Mouse (Mus musculus) lung, postnatal 10 days (tissue): ENCODE results near the gene Tmem222.

Experiments
- DNase-seq: peaks from one replicate; pipeline ENCODE4 v3.0.0; 2021

The Tmem222 gene

GRCm38 (mm10) chr4:133277104-133278026, at the start of gene Tmem222:
TSS of gene Tmem222 (minus strand) at chr4:133277792.
- peak; percentile 97 for DNase-seq

DNA sequence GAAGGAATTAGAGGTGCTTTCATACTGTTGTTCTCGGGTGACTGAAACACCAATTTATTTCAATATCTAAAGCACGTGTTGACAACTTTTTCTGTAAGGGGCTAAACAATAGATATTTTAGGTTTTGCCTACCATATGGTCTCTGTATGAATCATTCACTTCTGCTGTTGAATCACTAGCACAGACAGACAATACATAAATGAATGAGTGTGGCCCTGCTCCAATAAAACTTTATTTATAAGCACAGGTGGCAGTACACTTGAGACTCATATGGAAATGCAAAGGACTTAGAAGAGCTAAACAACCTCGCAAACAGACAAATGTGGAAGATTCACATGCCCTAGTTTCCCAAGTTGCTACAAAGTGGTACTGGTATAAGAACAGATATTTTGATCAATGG, 42.1 kb upstream of the Tmem222 start:
- DNase-seq, result no peak

GRCm38 (mm10) chr4:133315991-133316390, 38.4 kb upstream of the Tmem222 start:
- DNase-seq, result no peak

DNA sequence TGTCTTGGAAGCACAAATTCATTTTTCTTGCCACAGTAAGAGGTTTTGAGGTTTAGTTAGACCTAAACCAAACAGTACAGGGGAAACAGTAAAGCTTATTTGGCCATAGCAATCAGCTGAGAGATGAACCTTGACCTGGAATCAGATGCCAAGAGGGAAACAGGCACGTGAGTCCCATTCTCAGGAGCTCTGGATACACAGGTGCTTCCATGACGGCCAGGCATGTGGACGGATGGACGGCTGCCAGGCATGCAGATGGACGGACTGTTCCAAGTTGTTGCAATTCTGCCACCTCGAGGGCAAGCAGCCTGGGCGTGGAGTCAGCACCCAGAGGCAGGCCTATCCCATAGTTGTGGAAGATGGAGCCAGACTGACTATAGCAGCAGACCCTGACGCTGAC, 37.3 kb upstream of the Tmem222 start:
- DNase-seq, result peak; percentile 58

DNA sequence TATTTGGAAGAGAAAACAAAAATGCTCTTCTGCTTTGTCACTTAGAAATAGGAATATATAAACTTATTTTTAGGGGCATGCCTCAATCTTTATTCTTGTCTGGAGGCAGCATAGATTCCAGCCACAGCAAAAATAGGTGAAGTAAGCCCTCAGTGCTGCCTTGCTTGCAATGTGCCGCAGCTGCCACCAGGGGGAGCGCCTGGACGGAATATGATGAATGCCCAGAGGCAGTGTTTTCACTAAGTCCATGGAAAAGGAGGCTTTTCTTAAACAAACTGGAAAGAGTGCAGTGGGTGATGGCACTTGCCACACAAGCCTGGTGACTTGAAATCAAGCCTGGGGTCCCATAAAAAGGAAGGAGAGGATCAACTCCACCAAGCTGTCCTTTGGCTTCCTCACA, 32.4 kb upstream of the Tmem222 start:
- peak; percentile 92 for DNase-seq

- peak; percentile 72 for DNase-seq
Observed at GRCm38 (mm10) chr4:133307331-133307730, 29.7 kb upstream of the Tmem222 start.

DNA sequence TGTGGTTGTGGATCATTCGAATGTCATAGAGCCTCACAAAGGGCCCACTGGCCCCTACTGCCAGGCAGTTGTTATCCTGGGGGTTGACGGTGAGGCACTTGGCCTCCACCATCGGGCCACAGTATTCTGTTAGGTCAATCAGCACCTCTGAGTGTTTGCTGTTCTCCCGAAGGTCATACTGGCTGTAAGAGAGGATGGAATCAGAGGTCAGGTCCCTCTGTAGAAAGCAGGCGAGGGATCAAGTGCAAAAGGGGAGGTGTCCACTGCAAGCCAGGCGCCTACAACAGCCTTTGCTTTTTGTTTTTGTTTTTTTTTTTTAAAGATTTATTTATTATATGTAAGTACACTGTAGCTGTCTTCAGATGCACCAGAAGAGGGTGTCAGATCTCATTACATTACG, 28.2 kb upstream of the Tmem222 start:
- DNase-seq, result no peak

DNA sequence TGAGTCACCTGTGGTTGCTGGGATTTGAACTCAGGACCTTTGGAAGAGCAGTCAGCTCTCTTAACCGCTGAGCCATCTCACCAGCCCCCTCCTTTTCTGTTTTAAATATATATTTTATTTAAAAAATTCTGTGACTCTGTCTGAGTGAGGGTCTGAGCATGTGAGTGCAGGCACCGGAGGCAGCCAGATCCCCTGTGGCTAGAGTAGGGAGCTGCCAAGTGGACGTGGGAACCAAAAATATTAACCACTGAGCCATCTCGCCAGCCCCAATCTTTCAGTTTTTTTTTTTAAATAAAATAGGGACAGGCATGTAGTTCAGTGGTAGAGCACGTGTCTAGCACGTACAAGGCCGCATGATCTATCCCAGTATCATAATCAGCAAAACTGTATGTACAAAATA, 27.2 kb upstream of the Tmem222 start:
- no peak for DNase-seq

- no peak for DNase-seq
Observed at GRCm38 (mm10) chr4:133302668-133303067, 25.1 kb upstream of the Tmem222 start.

DNA sequence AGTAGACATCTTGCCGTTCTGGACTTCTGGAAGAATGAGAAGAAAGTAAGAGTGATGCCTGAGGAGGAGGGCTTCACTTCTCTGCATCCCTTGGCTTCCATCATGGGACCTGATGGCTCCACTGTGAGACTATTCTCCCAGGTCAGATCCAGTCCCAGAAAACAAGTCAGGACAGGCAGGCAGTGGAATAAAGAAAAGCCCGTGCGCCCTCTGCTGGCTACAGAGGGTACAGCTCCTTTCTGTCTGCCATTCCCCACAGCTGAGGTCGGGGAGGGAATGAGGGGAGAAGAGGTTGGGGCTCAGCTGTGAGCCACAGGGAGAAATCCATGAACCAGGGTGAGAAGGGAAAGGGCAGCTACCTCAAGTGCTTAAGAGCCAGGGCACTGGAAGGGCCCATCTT, 24.2 kb upstream of the Tmem222 start:
- DNase-seq, result peak; percentile 74

- no peak for DNase-seq
Observed at GRCm38 (mm10) chr4:133300421-133300820, 22.8 kb upstream of the Tmem222 start.

DNA sequence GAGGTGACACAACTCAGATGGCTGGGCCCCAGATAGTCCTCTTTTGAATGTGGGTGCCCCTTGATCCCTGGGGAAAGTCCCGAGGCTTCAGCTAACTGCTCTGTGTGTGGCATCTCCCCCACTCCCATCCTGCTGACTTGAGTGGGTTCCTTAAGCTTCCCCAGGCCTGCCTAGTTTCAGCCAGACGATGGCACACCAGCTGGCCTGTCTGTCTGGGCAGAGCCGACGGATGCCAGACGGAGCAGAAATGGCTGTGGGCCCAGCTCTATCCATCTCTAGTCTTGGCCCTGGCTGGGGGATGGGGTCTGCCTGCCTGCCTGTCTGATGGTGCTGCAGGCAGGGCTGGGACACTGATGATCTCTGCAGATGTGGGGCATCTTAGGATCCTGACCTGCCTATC, 22.1 kb upstream of the Tmem222 start:
- no peak for DNase-seq

- peak; percentile 27 for DNase-seq
Observed at GRCm38 (mm10) chr4:133298516-133299365, 21.1 kb upstream of the Tmem222 start.

- DNase-seq, result peak; percentile 88
Observed at GRCm38 (mm10) chr4:133297801-133298238, 20.2 kb upstream of the Tmem222 start.

DNA sequence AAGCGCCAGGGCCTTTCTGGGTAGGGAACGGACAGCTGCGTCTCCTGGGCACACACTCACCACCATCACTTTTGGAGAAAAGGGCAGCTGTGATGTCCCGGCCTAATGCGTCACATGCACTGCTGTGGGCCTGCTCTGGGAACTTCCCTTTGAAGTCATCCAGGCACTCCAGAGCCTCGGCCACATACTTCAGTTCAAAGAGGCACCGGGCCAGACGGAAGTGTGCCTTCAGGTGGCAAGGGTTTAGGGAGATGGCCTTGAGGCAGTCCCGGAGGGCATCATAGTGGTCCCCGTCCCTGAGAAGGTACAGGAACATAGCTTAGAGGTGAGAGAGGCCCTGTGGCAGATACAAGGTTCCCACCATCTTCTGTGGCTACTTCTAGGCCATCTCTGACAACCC, 19.8 kb upstream of the Tmem222 start:
- DNase-seq, result no peak

DNA sequence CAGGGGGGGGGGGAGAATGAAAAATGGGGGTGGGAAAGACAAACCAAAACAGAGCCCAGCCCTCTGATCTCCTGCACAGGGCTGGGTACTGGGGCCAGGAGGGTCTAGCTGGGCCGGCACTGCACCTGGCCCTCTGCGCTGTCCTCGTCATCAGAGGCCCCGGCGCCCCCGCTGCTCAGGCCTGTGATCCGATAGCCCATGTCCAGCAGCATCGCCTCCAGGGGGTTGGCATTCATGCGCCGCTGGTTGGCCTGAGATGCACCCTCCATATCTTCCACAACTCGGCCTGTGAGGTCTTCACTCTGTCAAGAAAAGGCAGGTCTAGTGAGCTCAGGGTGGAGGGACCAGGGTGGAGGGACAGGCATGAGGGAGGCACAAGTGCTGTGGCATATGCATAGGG, 16.5 kb upstream of the Tmem222 start:
- no peak for DNase-seq

DNA sequence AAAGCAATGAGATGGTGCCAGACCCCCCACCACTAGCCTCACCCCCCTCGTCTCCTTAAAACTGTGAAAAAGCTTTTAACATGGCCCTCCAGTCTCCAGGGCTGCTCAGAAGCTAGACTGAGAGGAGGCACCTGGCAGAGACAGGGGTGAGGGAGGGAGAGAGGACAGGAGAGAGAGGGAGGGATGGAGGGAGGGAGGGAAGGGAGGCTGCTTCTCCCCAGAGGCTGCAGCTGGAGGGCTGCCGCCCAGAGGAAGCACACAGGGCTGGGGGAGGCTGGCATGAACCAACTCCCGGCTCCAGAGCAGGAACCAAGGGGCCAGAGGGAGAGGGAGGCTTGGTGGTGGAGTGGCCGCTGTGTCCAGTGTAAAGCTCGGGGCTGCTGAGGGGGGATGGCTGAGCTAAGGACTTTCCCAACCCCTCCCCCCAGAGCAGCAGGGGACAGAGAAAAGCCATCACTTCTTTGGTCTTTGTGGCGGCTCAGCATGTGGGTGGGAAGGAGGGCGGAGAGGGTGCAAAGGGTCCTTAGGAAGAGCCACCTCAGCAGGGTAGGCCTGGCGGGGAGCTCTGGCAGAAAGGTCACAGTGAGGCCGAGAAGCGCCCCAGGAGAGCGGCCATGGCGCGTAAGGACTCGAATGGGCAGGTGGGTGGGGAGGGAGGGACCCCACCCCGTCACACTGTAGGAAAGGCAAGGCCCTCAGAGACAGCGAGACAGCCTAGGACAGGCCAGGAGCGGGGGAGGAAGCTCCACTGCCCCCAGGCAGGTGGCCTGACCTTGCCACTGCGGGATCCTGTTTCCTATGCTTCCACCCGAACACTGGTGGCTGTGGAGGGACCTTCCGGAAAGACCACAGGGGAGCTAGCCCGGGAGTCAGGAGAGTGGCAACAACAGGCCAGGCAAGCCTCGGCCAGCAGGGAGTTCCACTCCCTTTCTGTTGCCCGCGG, 15.6 kb upstream of the Tmem222 start:
- no peak for DNase-seq

- no peak for DNase-seq
Observed at GRCm38 (mm10) chr4:133292405-133292804, 14.8 kb upstream of the Tmem222 start.

GRCm38 (mm10) chr4:133291255-133291654, 13.7 kb upstream of the Tmem222 start:
- no peak for DNase-seq

DNA sequence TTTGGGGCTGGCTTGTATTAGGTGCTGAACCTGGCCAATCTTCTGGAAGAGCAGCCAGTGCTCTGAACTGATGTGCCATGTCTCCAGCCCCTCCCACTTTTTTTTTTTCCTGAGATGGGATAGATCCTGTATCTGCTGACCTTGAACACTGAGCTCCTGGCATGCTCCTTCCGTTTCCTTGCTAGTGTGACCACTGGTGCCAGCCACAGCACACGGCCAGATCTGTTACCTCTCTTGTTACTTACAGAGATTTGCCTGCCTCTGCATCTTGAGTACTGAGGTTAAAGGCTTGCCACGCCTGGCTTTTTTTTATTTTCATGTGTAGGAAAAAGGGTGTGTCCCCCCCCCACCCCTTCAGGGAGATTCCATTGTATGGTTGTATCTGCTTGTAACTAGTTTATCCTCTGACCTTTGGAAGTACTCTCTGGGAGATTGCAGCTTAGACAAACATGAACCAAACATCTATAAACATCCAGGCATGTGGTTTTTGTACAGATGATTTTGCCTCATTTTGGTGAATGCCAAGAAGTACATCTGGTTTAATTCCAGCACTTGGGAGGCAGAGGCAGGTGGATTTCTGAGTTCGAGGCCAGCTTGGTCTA, 9.0 kb upstream of the Tmem222 start:
- no peak for DNase-seq

DNA sequence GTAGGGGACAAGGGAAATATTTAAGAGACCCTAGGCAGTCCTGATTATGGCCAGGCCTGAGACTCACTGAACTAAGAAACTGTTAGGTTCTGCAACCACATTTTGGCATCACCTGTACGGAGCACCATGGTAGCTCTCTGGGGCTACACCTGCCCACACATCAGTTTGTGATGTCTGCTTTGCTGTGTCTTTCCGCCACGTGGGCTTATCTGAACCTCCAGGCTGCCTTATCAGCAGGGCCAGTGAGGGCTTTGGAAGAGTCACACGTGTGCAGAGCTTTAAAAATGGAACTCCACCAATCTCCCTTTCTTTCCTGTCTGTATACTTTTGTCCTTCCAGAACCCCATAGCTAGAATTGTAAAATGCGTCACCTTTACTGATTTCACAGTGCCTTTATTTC, 8.4 kb upstream of the Tmem222 start:
- DNase-seq, result no peak

GRCm38 (mm10) chr4:133285299-133285698, 7.7 kb upstream of the Tmem222 start:
- DNase-seq, result no peak
